Mouse (Mus musculus): ENCODE measurements around the gene Rnf123.
"Not testable (repeated sequence)": the region's sequence is repeated elsewhere in the genome, so short reads cannot be mapped to it uniquely, and the experiment has no call there.

The Rnf123 gene

DNA sequence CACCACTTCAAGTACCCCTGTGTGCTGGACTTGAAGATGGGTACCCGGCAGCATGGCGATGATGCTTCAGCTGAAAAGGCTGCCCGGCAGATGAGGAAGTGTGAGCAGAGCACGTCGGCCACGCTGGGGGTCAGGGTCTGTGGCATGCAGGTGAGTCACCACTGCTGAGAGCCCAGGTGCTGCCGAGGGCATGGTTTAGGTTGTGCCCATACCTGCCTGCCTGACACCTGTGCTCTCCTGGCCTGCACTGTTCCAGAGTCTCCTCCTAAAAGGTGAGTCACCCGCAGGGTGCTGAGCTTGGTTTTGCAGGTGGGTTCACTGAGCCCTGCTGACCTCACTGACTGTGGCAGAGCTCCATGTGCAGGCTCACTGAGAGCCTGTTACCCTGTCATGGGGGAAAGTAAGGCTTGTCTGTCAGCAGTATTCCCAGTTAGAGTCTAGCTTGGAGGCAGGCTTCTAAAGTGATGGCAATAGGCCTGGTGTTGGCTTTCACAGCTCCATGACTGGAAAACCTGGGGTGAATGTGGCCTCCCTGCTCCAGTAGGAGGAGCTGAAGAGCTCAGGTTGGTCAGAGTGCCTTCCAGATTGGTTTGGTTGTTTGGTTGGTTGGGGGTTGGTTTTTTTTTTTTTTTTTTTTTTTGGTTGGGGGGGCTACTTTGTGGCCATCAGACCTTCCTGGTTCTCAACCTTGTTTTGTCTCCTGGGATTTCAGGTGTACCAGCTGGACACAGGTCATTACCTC is 38.2 kb downstream of the Rnf123 start:
- in situ Hi-C loops (cut with MboI, MseI), result no loop called here

DNA sequence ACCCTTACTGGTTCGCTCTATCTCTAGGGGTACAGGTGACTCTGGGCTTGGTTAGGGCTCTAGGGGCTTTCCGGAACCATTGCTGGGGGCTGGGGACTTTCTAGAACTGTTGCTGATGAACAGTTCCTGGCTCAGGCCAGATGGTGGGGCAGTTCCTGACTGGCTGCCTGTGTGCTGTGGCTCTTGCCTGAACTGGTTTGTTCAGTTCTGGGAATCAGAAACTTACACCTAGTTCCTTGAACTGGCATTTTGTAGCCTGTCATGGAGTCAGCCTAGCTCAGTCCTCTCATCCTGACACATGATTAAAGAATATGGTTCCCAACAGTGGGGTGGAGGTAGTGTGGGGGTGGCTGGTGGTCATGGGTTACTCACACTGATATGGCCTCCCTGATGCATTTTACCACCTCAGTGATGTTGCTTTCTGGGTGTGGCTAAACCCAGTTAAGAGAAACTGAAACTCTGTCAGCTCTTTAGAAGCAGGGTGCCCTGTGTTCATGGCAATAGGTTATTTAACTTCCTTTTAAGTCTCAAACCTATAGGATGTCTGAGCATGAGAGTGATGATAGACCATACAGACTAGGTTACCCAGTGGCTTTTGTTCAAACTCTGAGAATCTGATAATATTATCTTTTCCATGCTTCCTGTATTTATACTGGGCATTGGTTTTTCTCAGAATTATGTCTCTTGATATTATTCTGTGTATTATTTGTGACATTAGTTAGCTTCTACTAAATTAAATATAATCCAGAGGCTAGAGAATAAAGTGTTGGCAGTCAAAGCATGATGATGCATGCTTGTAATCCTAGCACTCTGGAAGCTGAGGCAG is 47.6 kb downstream of the Rnf123 start:
- in situ Hi-C loops (cut with MboI, MseI), result no loop called here

DNA sequence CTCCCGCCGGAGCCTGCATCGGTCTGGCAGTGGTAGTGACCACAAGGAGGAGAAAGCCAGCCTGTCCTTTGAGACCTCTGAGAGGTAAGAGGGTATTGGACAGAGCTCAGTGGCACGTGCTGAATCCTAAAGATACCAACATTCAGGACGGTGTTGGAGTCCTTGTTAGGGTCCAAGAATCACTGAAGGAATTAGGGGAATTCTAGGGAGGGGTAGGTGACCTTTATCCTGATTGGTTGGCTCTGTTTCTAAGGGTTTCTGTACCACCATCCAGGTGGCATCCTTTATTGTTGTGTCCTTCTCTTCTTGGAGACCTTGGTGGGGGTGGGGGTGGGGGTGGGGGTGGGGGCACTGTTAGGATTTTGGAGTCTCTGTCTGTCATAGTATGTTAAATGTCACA is 51.0 kb downstream of the Rnf123 start:
- in situ Hi-C loops (cut with MboI, MseI), result no loop called here

DNA sequence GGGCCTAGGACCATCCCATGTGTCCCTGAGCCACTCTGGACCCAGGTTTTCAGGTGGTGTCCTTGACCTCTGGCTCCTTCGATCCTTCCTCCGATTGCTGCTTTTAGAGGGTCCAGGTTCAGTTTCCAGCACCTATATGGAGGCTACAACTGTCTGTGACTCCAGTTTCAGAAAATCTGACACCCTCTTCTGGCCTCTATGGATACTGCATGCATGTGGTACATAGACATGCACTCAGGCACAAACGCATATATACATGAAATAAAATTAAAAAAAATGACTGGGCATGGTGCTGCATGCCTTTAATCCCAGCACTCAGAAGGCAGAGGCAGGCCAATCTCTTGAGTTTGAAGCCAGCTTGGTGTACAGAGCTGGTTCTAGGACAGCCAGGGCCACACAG is 55.3 kb downstream of the Rnf123 start:
- in situ Hi-C loops (cut with MboI, MseI), result no loop called here

DNA sequence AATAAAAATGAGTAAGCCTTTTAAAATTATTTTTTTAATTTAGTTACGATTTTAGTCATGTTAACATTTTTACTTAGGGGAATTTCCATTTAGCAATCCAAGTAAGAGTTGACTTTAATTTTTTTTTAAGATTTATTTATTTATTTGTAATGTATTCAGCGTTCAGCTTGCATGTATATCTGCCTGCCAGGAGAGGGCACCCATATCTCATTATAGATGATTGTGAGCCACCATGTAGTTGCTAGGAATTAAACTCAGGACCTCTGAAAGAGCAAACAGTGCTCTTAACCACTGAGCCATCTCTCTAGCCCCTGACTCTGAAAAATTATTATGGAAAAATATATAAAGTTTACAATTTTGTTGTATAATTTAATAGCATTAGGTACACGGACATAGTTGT is 56.6 kb downstream of the Rnf123 start:
- in situ Hi-C loops (cut with MboI, MseI), result no loop called here

DNA sequence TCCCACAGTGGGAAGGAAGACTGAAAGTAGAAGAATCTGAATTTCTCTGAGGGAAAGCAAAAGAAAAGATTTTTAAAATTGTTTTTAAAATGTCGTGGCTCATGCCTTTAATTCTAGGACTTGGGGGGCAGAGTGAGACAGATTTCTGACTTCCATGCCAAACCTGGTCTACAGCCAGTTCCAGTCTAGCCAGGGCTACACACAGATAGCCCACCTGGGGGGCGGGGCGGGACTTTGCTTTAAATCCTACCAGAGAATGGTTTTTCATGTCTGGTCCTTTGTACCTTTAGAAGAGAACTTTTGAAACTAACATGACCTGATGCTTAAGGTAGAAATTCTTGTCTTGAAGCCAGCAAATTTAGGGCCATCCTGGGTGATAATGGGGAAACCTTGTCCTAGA is 59.9 kb downstream of the Rnf123 start:
- in situ Hi-C loops (cut with MboI, MseI), result no loop called here

DNA sequence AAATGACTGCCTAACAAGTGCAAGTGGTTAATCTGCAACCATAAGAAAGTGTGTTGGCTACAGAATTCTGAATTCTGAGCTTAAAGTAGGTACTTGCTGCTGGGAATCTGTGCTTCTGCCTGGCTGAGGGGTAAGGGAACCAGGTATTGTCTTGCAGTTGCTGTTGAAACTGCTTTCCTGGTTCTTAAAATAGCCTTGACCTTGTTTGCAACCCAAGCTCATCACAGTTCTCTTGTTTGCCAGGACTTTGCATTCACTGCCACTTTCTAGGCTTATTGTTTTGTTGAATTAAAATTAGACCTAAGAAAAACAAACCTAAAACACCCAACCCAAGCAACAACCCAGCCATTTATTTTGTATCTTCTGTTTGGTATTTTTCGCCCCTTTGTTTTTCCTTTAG is 62.4 kb downstream of the Rnf123 start:
- in situ Hi-C loops (cut with MboI, MseI), result no loop called here

DNA sequence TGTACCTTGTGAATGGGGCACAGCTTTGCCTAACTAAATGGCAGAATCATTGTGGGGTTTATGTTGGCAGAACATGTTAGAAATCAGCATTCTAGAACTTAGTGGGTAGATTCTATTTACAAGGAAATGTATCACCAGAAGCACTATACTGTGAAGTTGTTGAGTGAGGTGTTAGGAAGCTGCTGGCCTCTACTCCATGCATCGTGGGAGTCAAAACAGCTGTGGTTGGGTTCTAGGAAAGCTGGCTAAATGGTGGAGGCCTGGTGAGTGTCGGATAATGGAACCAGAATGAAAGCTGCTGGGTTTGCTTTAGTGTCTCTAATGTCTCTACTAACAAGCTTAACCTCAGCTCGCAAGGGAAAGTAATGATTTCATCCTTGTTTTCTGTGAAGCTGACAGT is 66.0 kb downstream of the Rnf123 start:
- in situ Hi-C loops (cut with MboI, MseI), result loop anchor here (5.0 kb wide), 1 partner anchor 50 kb away; no protein-coding TSS in a partner anchor

DNA sequence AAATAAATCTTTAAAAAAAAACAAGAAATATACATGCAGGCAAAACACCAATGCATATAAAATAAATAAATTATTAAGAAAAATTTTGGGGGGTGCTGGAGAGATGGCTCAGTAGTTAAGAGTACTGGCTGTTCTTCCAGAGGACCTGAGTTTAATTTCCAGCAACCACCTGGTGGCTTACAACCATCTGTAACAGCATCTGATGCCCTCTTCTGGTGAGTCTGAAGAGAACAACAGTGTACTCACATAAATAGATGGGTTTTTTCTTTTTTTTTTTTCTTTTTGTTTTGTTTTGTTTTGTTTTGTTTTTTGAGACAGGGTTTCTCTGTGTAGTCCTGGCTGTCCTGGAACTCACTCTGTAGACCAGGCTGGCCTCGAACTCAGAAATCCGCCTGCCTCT is 69.6 kb downstream of the Rnf123 start:
- in situ Hi-C loops (cut with MboI, MseI), result not testable (repeated sequence)

DNA sequence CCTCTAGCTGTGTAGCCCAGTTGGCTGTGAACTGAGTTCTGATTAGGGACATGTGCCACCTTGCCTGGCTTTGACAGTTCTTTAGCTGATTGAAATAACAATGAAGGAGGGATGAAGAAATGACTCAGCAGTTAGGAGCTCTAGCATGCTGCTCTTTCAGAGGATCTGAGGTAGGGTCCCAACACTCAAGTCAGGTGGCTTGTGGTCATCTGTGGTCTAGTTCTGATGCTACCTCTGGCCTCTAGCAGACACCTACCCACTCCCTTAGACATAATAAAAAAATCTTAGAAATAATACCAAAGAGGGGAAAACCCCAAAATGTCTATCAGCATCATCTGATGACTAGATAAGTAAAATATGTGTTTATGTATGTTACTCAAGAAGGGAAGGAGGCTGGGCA is 72.8 kb downstream of the Rnf123 start:
- in situ Hi-C loops (cut with MboI, MseI), result no loop called here

DNA sequence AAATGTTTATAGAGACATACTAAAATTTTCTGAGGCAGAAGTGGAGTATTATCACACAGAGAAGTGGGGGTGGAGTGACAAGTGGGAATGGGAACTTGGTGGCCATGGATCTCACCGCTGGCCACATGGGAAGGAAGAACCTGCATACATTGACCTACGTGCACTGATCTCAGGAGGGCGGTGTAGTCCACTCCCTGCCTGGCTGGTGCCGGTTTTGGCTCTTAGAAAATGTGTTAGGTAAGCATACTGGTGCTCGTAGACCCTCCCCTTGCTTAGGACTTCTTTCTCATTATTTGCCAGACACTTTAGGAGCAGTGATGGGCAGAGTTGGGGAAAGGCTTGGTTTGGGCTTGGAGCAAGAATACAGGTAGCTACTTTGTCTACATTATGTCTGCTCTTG is 75.1 kb downstream of the Rnf123 start:
- in situ Hi-C loops (cut with MboI, MseI), result no loop called here

DNA sequence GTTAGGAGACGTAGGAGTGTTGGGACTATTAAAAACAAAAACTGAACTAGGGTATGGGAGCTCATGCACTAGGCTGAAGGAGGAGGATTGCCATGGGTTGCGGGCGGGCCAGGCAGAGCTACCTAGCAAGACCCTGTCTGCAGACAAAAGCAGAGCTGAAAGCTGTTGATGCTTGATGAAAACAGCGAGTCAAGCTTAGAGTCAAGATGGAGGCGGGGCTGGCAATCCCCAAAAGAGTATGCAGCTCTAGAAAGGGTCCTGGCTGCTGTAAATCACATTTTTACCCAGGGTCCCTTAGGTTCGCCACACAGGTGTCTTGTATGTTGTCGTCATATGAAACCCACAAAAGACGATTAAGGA is 79.6 kb downstream of the Rnf123 start:
- in situ Hi-C loops (cut with MboI, MseI), result no loop called here

DNA sequence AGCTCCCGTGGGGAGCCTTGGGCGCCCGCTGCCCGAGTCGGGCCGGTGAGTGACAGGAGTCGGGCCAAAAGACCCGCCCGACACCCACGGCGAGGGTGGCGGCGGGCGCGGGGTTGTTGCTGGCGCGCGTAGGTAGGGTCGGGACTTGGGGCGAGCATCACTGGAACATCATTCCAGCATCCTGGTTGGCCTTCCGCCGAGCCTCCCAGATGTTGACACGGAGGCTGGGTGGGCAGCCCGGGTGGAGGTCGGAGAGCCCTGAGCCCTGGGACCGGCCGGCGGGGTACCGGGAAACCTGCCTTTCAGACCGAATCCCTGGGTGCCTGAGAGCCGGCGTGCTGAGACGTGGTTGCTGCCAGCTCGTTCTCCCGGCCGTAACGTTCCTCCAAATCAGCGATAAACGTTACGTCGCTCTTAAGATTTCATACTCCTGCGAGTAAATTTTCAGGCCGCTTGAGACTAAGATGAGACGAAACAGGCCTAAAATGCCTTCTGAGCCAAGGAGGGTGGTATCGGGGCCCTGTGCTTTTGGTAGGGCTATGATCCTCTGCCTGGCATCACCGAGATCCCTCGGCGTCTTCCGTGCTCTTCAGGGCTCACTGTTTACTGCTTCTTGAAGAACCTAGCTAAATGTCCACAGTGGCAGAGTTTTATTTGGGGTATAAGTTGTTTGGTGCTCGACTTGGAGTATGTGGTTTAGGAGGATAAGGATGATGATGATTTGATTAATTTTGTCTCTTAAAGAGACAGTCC is 80.2 kb downstream of the Rnf123 start:
- in situ Hi-C loops (cut with MboI, MseI), result no loop called here

DNA sequence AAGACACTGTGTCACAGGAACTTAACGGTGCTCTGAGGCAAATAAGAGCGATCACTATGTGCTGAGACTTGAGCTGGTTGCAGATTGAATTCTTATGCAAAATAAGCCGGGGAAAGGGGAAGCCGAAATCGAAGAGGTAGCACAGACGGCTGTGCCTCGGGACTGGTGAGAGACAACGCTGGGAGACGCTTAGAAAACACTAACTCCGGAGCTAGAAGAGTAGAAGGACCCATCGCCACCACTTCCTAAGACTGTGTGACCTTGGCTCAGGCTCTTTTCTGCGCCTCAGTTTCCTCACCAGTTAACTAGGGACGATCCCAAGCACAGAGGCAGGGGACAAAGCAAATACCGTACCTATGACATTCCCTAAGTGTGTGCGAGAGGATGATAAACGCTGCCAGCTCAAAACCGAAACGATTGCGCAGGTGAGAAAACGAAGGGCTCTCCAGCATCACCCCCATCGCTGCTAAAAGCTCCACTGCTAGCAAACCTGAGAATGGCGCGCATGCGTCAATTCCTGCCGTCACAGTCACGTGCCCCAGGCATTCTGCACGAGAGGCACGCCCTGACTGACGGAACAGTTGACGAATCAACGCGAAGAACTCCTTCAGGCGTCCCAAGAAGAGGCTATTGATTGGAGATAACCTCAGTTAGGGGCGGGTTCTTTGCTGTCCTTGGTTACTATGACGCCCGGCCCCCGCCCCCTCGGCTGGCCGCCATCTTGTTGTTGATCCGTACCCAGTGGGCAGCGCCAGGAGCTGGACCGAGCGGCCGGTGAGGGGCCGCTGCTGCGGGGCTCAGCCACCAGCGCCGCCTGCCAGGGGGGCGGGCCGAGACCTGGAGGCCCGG is 81.0 kb downstream of the Rnf123 start, which contains the start of gene Ip6k1:
Ip6k1 (plus strand) TSS at position 580 of the 849 bp plus-strand sequence.
- in situ Hi-C loops (cut with MboI, MseI), result no loop called here
